Mouse (Mus musculus) lung, adult 2 months (tissue): ENCODE measurements around the gene Pdk1.

Source experiments
- CTCF ChIP-seq: fragments of 200-500 bp; IDR thresholded peaks from 2 replicates; pipeline ENCODE4 v1.5.1; 2011; ENCODE audit warnings: mild to moderate bottlenecking, low read length, control low read depth; ENCODE audit not compliant: insufficient read depth
- POLR2A ChIP-seq: fragments of 200-500 bp; IDR thresholded peaks from 2 replicates; pipeline ENCODE4 v1.6.1; 2011; ENCODE audit warnings: low read depth, mild to moderate bottlenecking, control low read depth, low read length, borderline replicate concordance; ENCODE audit errors: extremely low read depth

GRCm38 (mm10) chr2:71843316-71843715 is 29.7 kb upstream of the Pdk1 start:
- no peak for TF ChIP-seq POLR2A
- TF ChIP-seq CTCF = no peak
